Mouse (Mus musculus) heart, postnatal 25 days (tissue): ENCODE data around the gene Tmprss9. TPM values are rescaled to one million over a fixed set of nuclear protein-coding genes. Genes with fewer than 3 reads are reported as not detected.
A peak's percentile ranks its signal among the peaks of the same experiment; 100 is the strongest.
"Not testable (repeated sequence)": the region's sequence is repeated elsewhere in the genome, so short reads cannot be mapped to it uniquely, and the experiment has no call there.

Experiments
- DNase-seq: peaks from one replicate; pipeline ENCODE4 v3.0.0; 2022; ENCODE audit warnings: low spot score
- intact Hi-C: fragments of 180-260 bp; cut with DNase I; formaldehyde crosslinking; loops from one replicate; pipeline ENCODE4 v1.15.1; 2025
- total RNA-seq, 2 experiments: library from RNA; stranded (reverse); gene quantifications; 2 replicates each; pipeline ENCODE4 v1.2.3; 2021

Tmprss9 gene
- not detected for total RNA-seq

DNA sequence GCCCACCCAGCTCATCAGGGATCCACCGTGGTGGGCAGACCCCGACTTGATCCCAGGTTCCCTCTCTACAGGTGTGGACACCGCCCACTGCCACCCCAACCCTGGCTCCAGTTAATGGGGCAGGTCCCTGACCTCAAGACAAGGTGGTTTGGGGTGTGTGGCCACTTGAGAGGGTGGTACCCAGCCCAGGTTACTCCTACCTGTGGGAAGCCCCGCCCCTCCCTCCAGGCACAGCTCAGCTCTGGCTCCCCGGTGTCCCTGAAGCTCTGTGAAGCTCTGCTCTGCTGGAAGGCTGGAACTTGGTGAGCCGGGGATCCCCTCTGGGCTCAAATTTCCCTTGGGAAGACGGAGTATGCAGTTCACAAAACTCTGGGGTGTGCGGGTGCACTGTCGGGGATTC, at the start of gene Tmprss9:
Gene Tmprss9 (plus strand): TSS at position 268 of the 400 bp plus-strand sequence.
- no peak for DNase-seq
- intact Hi-C loops: no loop called here

DNA sequence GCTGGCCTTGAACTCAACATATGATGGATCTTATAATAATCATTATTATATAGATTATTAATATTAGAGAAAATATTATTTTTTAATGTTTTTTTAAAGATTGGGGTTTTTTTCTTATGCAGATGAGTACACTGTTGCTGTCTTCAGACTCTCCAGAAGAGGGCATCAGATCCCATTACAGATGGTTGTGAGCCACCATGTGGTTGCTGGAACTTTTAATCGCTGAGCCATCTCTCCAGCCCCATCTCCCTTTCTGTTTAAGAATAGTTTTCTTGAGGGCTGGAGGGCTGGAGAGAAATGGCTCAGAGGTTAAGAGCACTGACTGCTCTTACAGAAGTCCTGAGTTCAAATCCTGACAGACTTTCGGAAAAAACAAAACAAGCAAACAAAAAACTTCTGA, 49.7 kb upstream of the Tmprss9 start:
- intact Hi-C loops: loop anchor here (1.0 kb wide), 1 partner anchor 58 kb away; no protein-coding TSS in a partner anchor
- DNase-seq: no peak

DNA sequence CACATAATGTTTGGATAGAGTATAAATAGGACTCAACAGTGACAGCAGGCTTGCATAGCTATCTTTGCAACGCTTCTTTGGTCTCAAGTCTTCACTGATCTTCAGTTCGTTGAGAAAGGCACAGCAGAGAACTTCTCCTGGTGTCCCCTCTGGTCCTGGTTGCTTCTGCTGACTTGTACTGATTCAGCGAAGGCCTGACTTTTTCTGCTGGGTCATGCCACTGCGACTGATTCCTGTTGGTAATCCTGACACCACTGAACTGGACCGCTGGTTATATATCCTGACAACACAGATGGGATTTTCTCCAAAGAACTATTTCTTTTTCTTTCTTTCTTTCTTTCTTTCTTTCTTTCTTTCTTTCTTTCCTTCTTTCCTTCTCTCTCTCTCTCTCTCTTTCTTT, 49.1 kb upstream of the Tmprss9 start:
- DNase-seq: no peak
- intact Hi-C loops: loop anchor here (1.0 kb wide), 1 partner anchor 58 kb away; no protein-coding TSS in a partner anchor

DNA sequence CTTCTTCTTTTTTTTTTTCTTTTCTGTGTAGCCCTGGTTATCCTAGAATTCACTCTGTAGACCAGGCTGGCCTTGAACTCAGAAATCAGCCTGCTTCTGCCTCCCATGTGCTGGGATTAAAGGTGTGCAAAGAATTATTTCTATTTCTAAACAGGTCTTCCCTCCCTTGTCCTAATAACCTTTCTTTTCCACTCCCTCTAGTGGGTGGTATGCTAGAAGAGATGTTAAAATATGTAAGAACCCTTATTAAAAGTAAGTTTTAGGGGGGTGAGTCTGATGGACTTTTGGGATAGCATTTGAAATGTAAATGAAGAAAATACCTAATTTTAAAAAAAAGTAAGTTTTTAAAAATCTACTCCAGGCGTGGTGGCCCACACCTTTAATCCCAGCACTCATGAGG, 48.3 kb upstream of the Tmprss9 start:
- intact Hi-C loops: no loop called here

DNA sequence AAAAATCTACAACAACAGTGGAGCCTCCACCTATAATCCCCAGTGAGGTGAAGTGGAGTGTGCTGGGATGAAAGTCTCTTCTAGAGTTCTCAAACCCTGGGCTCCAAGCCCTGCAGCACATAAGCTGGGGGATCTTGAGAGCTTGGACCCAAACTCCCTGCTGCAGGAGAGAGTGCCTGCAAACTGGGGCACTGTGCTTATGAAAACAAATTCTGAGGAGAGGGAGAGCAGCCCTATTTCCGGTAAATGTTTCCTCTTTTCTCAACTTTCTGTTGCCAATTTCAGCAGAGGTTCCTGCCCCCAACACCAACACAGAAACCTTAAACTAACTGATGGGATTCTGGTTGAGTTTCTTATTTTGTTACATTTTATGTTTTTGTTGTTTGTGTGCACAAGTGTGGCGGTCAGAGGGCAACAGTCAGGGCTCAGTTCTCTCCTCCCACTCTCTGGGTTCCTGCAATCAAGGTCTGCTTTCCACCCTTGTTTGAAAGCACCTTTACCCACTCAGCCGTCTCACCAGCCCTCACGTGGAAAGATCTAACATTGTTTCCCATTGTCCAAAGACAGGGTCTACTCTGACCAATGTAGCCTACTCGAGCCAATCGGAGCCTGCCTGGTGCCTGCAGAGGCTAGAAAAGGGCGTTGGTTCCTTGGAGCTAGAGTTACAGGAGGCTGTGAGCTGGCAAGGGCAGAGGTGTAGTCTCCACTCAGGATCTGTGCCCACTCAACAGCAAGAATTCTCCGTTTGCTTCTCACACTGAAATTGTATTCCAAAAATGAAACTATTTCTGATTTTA, 47.6 kb upstream of the Tmprss9 start:
- intact Hi-C loops: no loop called here
- no peak for DNase-seq

More for the DNA sequence above, 48.3 kb upstream of the Tmprss9 start:
- no peak for DNase-seq

DNA sequence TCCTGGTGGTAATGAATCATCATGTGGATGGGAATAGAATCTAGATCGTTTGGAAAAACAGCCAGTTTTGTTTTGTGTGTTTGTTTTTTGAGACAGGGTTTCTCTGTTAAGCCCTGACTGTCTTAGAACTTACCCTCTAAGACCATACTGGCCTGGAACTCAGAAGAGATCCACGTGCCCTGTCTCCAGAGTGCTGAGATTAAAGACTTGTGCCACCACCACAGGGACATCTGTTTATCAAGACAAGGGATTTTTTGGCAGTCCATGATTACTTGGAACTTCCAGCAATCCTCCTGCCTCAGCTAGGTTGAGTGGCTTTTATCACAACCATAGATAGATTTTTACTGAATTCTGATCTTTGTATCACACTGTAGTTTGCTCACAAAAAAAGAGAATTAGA, 46.8 kb upstream of the Tmprss9 start:
- intact Hi-C loops: no loop called here
- no peak for DNase-seq

DNA sequence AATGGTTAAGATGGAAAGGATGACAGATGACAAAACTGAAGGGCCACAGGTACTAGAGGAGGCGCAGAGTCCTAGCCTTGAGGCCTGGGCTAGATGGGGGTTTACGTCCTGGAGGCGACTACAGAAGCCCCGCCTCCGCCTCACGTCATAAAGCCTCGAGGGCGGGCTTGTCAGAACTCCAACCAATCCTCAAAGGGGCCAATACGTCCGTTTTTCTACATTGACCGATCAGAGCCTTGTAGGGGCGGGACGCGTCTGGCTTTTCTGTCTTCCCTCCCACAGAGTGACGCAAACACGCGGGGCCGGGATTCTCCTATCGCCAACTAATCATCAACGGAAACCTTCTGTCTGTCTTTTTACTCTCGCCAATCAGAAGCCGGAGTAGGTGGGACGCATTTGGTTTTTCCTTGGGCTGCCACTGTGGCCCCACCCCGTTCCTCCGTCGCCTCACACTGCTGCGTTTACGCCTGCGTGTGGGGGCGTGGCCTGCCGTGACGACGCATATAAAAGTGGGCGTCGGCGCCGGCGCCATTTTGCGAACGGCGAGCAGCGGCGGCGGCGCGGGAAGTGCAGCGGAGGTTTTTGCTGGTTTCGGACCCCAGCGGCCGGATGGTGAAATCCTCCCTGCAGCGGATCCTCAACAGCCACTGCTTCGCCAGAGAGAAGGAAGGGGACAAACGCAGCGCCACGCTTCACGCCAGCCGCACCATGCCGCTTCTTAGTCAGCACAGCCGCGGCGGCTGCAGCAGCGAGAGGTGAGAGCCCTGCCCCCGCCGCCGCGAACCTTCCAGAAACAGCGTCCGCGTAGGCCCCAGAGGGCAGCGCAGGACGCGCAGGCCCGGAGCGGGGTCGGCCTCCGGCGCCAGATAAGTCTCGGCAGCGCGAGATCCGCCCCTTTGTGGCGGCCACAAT, 45.2 kb upstream of the Tmprss9 start, which contains the start of gene Oaz1:
Gene Oaz1 (plus strand): TSS at position 506 of the 912 bp plus-strand sequence.
- peak; percentile 100 for DNase-seq
- intact Hi-C loops: loop anchor here (2.0 kb wide), 1 partner anchor 28 kb away; the partner anchor contains the start of genes Plekhj1 and Sf3a2

DNA sequence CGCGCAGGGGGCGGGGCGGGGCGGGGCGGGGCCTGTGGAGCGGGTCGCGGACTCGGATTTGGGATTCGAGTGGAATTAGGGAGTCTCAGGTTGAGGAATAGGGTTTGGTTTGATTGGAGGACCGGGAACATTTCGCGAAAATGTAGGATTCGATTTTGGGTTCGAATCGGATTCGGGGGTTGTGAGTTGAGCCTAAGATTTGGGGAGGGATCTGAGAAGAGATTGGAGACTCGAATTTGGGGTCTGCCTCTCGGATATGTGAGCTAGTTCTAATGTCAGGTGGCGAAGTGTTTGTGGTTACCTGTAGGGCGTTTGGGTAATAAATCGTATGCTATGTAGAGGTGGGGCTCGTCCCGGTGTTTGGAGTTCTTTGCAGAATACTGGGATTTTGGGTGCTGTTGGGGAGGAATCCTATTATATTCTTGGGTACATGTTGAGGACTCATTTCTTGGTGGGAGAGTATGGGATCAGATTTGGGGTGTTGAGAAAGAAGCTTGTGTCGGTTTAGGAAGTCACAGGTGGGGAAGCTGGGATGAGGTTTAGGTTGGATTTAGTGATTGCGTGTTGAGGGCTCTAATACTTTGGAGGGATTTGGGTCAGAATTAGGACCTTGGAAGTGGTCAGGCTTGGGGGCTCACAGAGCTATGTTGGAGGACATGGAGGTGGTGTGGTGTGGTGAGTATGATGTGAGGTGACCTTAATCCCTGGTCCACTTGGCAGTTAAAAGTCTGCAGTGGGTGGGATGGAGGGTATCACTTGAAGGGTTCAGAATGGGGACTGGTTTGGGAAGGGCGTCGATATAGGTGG, 44.4 kb upstream of the Tmprss9 start:
- intact Hi-C loops: loop anchor here (2.0 kb wide), 1 partner anchor 28 kb away; the partner anchor contains the start of genes Plekhj1 and Sf3a2
- DNase-seq: no peak

DNA sequence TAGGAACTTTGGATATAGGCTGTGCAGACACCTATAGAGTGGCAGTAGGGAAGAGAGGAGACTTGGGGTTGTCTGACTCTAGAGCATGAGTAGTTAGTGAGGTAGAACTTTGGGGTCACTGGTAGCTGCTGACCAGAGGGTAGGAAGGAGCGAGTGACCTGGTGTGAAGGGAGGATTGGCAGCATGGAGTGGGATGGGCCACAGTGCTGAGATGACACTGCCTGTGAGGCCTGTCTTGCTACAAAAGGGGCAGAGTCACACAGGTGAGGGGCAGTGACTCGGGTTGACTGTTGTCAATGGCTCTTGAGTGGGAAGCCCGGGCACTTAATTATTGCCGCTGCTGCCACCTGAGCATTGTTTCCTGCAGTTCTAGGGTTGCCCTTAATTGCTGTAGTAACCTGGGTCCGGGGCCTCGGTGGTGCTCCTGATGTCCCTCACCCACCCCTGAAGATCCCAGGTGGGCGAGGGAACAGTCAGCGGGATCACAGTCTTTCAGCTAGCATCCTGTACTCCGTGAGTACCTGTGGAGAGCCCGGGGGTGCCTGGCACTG, 43.7 kb upstream of the Tmprss9 start:
- no peak for DNase-seq
- intact Hi-C loops: loop anchor here (2.0 kb wide), 1 partner anchor 29 kb away; the partner anchor contains the start of genes Plekhj1 and Sf3a2

DNA sequence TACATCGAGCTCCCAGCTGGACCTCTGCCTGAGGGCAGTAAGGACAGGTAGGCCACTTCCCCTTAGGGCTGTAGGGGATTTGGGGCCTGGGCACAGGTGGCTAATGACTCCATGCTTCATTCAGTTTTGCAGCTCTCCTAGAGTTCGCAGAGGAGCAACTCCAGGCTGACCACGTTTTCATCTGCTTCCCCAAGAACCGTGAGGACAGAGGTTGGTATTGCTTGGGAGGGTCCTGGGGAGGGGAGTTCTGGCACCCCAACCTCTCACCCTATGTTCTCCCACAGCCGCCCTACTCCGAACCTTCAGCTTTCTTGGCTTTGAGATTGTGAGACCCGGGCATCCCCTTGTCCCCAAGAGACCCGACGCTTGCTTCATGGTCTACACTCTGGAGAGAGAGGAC, 43.1 kb upstream of the Tmprss9 start:
- DNase-seq, intact Hi-C loops: not testable (repeated sequence)

DNA sequence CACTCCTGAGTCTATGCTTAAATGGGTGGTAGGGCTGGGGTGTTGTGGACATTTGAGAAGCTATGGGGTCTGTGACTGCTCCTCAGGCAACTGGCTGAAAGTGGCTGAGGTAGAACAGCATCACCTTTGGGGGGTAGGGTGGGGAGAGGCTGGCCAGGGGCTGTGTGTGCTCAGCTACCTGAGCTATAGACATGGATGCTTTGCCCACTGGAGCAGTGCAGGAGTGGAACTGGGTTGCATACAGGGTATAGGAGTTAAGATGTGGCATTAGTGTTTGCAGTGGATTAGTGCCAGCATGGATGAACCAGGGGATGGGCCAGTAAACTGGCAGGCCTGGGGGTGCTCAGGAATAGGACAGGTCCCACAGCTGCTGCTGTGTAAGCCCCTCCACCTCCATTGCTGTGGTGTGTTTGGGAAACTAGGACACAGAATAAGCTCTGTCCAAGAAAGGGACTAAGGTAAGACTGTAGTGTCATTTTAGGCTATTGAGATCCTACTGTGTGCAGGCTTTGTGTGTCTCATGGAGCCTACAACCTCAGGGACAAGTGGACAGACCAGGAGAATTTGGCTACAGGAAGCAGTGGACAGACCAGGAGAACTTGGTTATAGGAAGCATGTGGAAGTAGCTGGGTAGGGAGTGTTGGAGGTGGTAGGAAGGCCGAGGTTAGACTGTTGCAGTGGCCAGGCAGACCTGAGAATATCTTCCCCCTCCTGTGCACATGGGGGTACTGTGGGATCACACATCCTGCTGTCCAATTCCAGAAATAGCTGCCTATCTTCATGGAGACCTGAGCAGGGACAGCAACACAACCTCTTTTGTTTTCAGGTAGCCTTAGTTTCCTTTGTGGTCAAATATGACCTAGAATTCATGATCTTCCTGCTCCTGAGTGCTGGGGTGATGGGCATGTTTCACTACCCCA, 42.0 kb upstream of the Tmprss9 start:
- intact Hi-C loops: no loop called here
- DNase-seq: no peak

DNA sequence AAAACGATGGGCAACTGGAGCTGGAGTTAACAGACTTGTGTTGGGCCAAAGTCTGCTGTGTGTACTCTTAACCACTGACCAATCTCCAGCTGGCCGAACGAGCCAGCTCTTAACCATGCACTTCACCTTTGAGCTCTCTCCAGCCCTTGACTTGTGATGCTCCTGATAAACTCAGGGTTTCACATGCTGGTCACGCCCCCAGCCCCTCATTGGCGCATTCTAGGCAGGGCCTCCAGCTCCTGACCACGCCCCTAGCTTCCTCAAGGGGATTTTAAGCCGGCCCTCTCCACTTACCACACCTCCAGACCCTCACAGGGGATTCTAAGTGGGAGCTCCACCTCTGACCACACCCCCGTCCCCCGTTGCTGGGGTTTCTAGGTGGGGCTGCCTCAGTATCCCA, 40.5 kb upstream of the Tmprss9 start:
- intact Hi-C loops: no loop called here
- no peak for DNase-seq

DNA sequence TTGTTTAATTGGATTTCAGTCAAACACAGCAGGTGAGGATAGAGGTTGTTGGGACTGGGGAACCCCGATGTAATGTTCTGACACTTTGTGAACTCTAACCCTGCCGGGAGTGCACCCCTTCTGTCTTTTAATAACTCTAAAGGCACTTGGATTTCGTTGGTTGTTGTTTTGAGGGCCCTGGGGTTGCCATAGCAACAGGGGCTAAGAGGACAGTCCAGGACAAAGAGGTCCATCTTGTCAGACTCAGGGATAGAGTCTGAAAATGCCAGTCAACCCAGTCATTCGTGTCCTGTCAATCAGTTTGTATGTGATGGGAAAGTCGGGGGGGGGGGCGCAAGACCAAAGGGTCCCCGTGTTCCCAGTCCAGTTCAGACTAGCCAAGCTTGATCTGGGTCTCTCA, 38.8 kb upstream of the Tmprss9 start:
- intact Hi-C loops: no loop called here
- no peak for DNase-seq

DNA sequence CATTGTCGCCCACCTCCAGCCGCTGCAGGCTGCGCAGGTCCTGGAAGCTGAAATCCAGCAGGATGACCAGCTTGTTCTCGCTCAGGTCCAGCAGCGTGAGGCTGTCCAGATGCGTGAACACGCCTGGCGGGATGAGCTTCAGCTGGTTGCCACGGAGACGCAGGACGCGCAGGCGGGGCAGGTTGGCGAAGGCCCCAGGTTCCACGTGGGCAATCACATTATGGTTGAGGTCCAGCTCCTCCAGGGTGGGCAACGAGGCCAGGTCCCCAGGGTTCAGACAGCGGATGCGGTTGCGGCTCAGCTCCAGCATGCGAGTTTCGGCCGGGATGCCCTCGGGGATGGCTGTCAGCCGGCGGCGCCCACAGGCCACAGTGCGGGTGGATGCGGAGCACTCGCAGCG, 36.0 kb upstream of the Tmprss9 start:
- intact Hi-C loops: no loop called here
- no peak for DNase-seq

DNA sequence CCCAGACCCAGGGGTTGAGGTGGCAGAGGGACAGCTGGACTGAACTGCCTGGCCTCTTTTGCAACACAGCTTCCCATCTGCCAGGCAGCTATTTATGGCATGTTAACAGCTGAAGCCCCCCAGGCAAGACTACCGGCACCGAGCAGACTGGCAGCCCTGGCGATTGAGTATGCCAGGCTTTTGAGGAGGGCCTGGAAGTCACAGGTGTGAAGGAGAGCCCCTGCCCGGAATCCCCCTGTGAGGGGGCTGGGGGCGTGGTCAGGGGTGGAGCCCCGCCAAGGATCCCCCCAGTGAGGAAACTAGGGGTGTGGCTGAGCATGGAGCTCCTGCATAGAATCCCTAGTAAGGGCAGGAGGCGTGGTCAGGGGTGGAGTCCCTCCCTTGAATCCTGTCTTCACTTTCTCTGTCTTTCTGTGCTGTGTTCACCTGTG, 34.7 kb upstream of the Tmprss9 start:
- intact Hi-C loops: no loop called here

DNA sequence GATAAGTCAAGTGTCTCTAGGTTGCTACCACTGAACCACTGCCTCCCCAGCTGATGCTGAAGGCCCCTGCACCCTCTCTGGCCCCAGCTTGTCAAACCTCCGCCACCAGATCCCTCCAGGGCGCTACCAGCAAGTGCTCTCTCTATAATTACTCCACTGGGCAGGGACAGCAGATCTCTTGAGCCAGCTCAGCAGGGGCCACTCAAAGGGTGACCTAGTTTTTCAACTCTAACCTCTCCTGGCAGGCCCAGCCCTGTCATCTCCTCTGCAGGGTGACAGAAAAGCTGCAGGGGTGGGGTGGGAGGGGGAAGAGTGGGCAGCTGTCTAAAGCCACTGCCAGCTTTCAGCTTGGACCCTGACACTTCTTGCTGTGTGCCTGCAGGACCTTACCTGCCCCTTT, 33.8 kb upstream of the Tmprss9 start:
- DNase-seq: no peak
- intact Hi-C loops: no loop called here

More for the DNA sequence above, 34.7 kb upstream of the Tmprss9 start:
- no peak for DNase-seq

DNA sequence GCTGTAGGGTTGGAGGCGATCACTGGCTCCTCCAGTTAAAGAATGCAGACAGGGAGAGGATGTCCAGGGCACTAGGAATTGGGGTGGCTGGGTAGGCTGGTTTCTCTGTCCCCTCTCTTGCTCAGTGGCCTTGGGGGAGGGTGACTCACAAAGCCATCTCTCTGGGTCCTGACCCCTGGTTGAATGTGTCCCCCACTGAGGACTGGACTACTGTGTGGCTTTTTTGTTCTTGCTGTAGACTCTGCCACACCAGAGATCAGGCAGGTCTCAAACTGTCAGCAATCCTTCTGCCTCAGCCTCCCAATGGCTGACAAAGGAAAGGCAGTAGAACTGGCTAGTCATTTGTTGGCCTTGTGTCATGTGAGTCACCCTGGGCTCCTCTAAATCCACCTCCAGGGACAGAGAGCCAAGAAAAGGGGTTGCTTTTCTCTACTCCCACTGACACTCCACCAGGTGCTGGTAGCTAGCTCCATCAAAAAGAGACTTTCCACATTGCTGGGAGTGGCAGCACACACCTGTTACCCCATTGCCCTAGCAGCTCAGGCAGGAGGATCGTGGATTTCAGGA, 33.2 kb upstream of the Tmprss9 start:
- no peak for DNase-seq
- intact Hi-C loops: no loop called here

DNA sequence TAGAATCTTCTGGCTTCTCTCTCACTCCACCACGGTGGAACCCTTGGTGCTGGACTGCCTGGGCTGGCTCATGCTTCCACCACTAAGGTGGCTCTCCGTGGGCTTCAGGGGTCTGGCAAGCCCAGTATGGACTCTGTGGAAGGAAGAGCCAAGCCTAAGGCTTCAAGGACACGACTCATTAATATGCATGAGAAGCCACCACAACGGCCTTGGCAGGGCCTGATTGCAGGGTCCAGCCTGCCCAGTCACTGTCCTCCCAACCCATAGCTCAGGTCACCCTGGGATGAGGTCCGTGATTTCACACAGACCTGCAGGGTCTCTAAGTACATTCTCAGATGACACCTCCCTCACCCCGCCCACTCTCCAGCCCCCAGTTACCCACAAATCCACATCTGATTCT, 31.8 kb upstream of the Tmprss9 start:
- DNase-seq: no peak
- intact Hi-C loops: no loop called here
